Mouse (Mus musculus): ENCODE measurements around the gene Cct8. TPM values are rescaled to one million over a fixed set of nuclear protein-coding genes. Genes with fewer than 3 reads are reported as not detected.
A peak's percentile ranks its signal among the peaks of the same experiment; 100 is the strongest.

Gene Cct8
- polyA plus RNA-seq (2014; fragmentation: Nextera tagmentation; extraction: Ambion mirVana): 391 and 429 TPM in 2 replicates

GRCm38 (mm10) chr16:87495716-87496447 is at the start of gene Cct8:
TSS of gene Cct8 (minus strand) at chr16:87495873.
- Histone ChIP-seq H3K27me3 (replicated peaks; ENCODE audit: control insufficient read depth, insufficient read depth, low read length) (no peaks in the 10 kb centered on the region), H3K4me1 (ENCODE audit: control insufficient read depth, insufficient read depth, low read length) (peaks cover 12% of the 10 kb centered on the region), H3K4me3 (ENCODE audit: low read depth, low read length) (peak within 1 kb of the TSS; percentile 91), H3K9me3 (ENCODE audit: control insufficient read depth, low read length) (no peaks in the 10 kb centered on the region), H3K27ac (replicated peaks; ENCODE audit: low read depth, low read length) (peak within 1 kb of the TSS; percentile 87), H3K4me2 (ENCODE audit: low read depth, low read length) (peak within 1 kb of the TSS; percentile 83), H3K9ac (ENCODE audit: low read depth, low read length) (peak within 1 kb of the TSS; percentile 94), H3K36me3 (ENCODE audit: control insufficient read depth, insufficient read depth, low read length) (peaks cover 31% of the 10 kb centered on the region)
- peak; percentile 99 for DNase-seq (ENCODE audit: low spot score)
- ATAC-seq (ENCODE audit: low read depth): peak; percentile 97
- under 1% methylated on average over 35 of the region's 48 CpGs for WGBS

- H3K27ac ChIP-seq (replicated peaks; ENCODE audit: low read depth, low read length): no peak overlapping the region
- ATAC-seq (ENCODE audit: low read depth): no peak
- WGBS: 46% methylated on average over 10 of the region's 10 CpGs
Observed at GRCm38 (mm10) chr16:87528755-87529154, 33.1 kb upstream of the Cct8 start.

GRCm38 (mm10) chr16:87527553-87528249 is 32.0 kb upstream of the Cct8 start:
- no peak for DNase-seq (ENCODE audit: low spot score)
- H3K4me3 ChIP-seq (ENCODE audit: low read depth, low read length): no peak overlapping the region
- no peaks in the 10 kb centered on the region for H3K9me3 ChIP-seq (ENCODE audit: control insufficient read depth, low read length)
- H3K27me3 ChIP-seq (replicated peaks; ENCODE audit: control insufficient read depth, insufficient read depth, low read length): no peaks in the 10 kb centered on the region
- H3K9ac ChIP-seq (ENCODE audit: low read depth, low read length): no peak overlapping the region
- no peaks in the 10 kb centered on the region for H3K4me1 ChIP-seq (ENCODE audit: control insufficient read depth, insufficient read depth, low read length)
- H3K4me2 ChIP-seq (ENCODE audit: low read depth, low read length): no peak overlapping the region
- H3K36me3 ChIP-seq (ENCODE audit: control insufficient read depth, insufficient read depth, low read length): no peaks in the 10 kb centered on the region
- 56% methylated on average over 8 of the region's 8 CpGs for WGBS
- ATAC-seq (ENCODE audit: low read depth): no peak
- H3K27ac ChIP-seq (replicated peaks; ENCODE audit: low read depth, low read length): no peak overlapping the region

More at GRCm38 (mm10) chr16:87528755-87529154, 33.1 kb upstream of the Cct8 start:
- no peak for DNase-seq (ENCODE audit: low spot score)
- no peaks in the 10 kb centered on the region for H3K4me1 ChIP-seq (ENCODE audit: control insufficient read depth, insufficient read depth, low read length)
- no peak overlapping the region for H3K4me3 ChIP-seq (ENCODE audit: low read depth, low read length)
- H3K9ac ChIP-seq (ENCODE audit: low read depth, low read length): no peak overlapping the region
- no peaks in the 10 kb centered on the region for H3K36me3 ChIP-seq (ENCODE audit: control insufficient read depth, insufficient read depth, low read length)
- H3K27me3 ChIP-seq (replicated peaks; ENCODE audit: control insufficient read depth, insufficient read depth, low read length): no peaks in the 10 kb centered on the region
- H3K9me3 ChIP-seq (ENCODE audit: control insufficient read depth, low read length): no peaks in the 10 kb centered on the region
- no peak overlapping the region for H3K4me2 ChIP-seq (ENCODE audit: low read depth, low read length)

- no peak for ATAC-seq (ENCODE audit: low read depth)
- H3K9me3 ChIP-seq (ENCODE audit: control insufficient read depth, low read length): no peaks in the 10 kb centered on the region
- H3K9ac ChIP-seq (ENCODE audit: low read depth, low read length): no peak overlapping the region
- no peak overlapping the region for H3K27ac ChIP-seq (replicated peaks; ENCODE audit: low read depth, low read length)
- DNase-seq (ENCODE audit: low spot score): no peak
- no peaks in the 10 kb centered on the region for H3K27me3 ChIP-seq (replicated peaks; ENCODE audit: control insufficient read depth, insufficient read depth, low read length)
- H3K36me3 ChIP-seq (ENCODE audit: control insufficient read depth, insufficient read depth, low read length): no peaks in the 10 kb centered on the region
- H3K4me3 ChIP-seq (ENCODE audit: low read depth, low read length): no peak overlapping the region
- H3K4me2 ChIP-seq (ENCODE audit: low read depth, low read length): no peak overlapping the region
- no peaks in the 10 kb centered on the region for H3K4me1 ChIP-seq (ENCODE audit: control insufficient read depth, insufficient read depth, low read length)
- 90% methylated on average over 5 of the region's 5 CpGs for WGBS
Observed at GRCm38 (mm10) chr16:87524228-87524627, 28.6 kb upstream of the Cct8 start.

GRCm38 (mm10) chr16:87512331-87512730 is 16.7 kb upstream of the Cct8 start:
- no peak for ATAC-seq (ENCODE audit: low read depth)

GRCm38 (mm10) chr16:87511706-87512105 is 16.0 kb upstream of the Cct8 start:
- Histone ChIP-seq H3K4me3 (ENCODE audit: low read depth, low read length) (no peak overlapping the region), H3K4me1 (ENCODE audit: control insufficient read depth, insufficient read depth, low read length) (no peaks in the 10 kb centered on the region), H3K36me3 (ENCODE audit: control insufficient read depth, insufficient read depth, low read length) (no peaks in the 10 kb centered on the region), H3K27me3 (replicated peaks; ENCODE audit: control insufficient read depth, insufficient read depth, low read length) (no peaks in the 10 kb centered on the region), H3K9ac (ENCODE audit: low read depth, low read length) (no peak overlapping the region), H3K4me2 (ENCODE audit: low read depth, low read length) (no peak overlapping the region), H3K27ac (replicated peaks; ENCODE audit: low read depth, low read length) (no peak overlapping the region), H3K9me3 (ENCODE audit: control insufficient read depth, low read length) (no peaks in the 10 kb centered on the region)
- DNase-seq (ENCODE audit: low spot score) (no peak), ATAC-seq (ENCODE audit: low read depth) (no peak)
- WGBS: 70% methylated on average over 5 of the region's 5 CpGs

More at GRCm38 (mm10) chr16:87512331-87512730, 16.7 kb upstream of the Cct8 start:
- H3K4me3 ChIP-seq (ENCODE audit: low read depth, low read length): no peak overlapping the region
- 92% methylated on average over 14 of the region's 14 CpGs for WGBS
- no peaks in the 10 kb centered on the region for H3K4me1 ChIP-seq (ENCODE audit: control insufficient read depth, insufficient read depth, low read length)
- no peaks in the 10 kb centered on the region for H3K36me3 ChIP-seq (ENCODE audit: control insufficient read depth, insufficient read depth, low read length)
- DNase-seq (ENCODE audit: low spot score): no peak
- H3K4me2 ChIP-seq (ENCODE audit: low read depth, low read length): no peak overlapping the region
- no peaks in the 10 kb centered on the region for H3K9me3 ChIP-seq (ENCODE audit: control insufficient read depth, low read length)
- no peak overlapping the region for H3K9ac ChIP-seq (ENCODE audit: low read depth, low read length)
- H3K27me3 ChIP-seq (replicated peaks; ENCODE audit: control insufficient read depth, insufficient read depth, low read length): no peaks in the 10 kb centered on the region
- no peak overlapping the region for H3K27ac ChIP-seq (replicated peaks; ENCODE audit: low read depth, low read length)

GRCm38 (mm10) chr16:87501304-87502078 is 5.8 kb upstream of the Cct8 start:
- Histone ChIP-seq H3K27ac (replicated peaks; ENCODE audit: low read depth, low read length) (no peak overlapping the region), H3K4me3 (ENCODE audit: low read depth, low read length) (no peak overlapping the region), H3K9ac (ENCODE audit: low read depth, low read length) (no peak overlapping the region), H3K36me3 (ENCODE audit: control insufficient read depth, insufficient read depth, low read length) (no peaks in the 10 kb centered on the region), H3K4me1 (ENCODE audit: control insufficient read depth, insufficient read depth, low read length) (peaks cover 8% of the 10 kb centered on the region; the same call in 1 of the 2 replicates), H3K9me3 (ENCODE audit: control insufficient read depth, low read length) (no peaks in the 10 kb centered on the region), H3K4me2 (ENCODE audit: low read depth, low read length) (no peak overlapping the region), H3K27me3 (replicated peaks; ENCODE audit: control insufficient read depth, insufficient read depth, low read length) (no peaks in the 10 kb centered on the region)
- DNase-seq (ENCODE audit: low spot score) (peak; percentile 48), ATAC-seq (ENCODE audit: low read depth) (peak; percentile 51; the same call in 1 of the 2 replicates)
- WGBS: 41% methylated on average over 13 of the region's 13 CpGs

GRCm38 (mm10) chr16:87499556-87499955 is 3.9 kb upstream of the Cct8 start:
- Histone ChIP-seq H3K4me3 (ENCODE audit: low read depth, low read length) (no peak overlapping the region), H3K9ac (ENCODE audit: low read depth, low read length) (no peak overlapping the region), H3K4me1 (ENCODE audit: control insufficient read depth, insufficient read depth, low read length) (peaks cover 10% of the 10 kb centered on the region), H3K27ac (replicated peaks; ENCODE audit: low read depth, low read length) (no peak overlapping the region), H3K4me2 (ENCODE audit: low read depth, low read length) (no peak overlapping the region), H3K9me3 (ENCODE audit: control insufficient read depth, low read length) (no peaks in the 10 kb centered on the region), H3K36me3 (ENCODE audit: control insufficient read depth, insufficient read depth, low read length) (no peaks in the 10 kb centered on the region), H3K27me3 (replicated peaks; ENCODE audit: control insufficient read depth, insufficient read depth, low read length) (no peaks in the 10 kb centered on the region)
- ATAC-seq (ENCODE audit: low read depth) (no peak), DNase-seq (ENCODE audit: low spot score) (no peak)
- 63% methylated on average over 6 of the region's 6 CpGs for WGBS
